Mouse (Mus musculus) liver, embryonic 12.5 days (tissue): Measurements from ENCODE around the gene Strap. TPM values are rescaled to one million over a fixed set of nuclear protein-coding genes. Genes with fewer than 3 reads are reported as not detected.
A peak's percentile ranks its signal among the peaks of the same experiment; 100 is the strongest.
"Not testable (repeated sequence)": the region's sequence is repeated elsewhere in the genome, so short reads cannot be mapped to it uniquely, and the experiment has no call there.

Source experiments
- ATAC-seq: fragments of 200-750 bp; cut with Nextera tagmentation; 2 replicates; pipeline ENCODE4 v1.8.0; 2017; ENCODE audit warnings: moderate number of reproducible peaks, mild to moderate bottlenecking, moderate library complexity
- H3K27ac ChIP-seq: fragments of 300-500 bp; sonication (generic); 2 replicates; pipeline ENCODE4 v1.5.1; 2016; ENCODE audit warnings: mild to moderate bottlenecking
- H3K27me3 ChIP-seq: fragments of 300-500 bp; sonication (generic); replicated peaks from 2 replicates; pipeline ENCODE4 v1.6.1; 2016; ENCODE audit warnings: mild to moderate bottlenecking, moderate library complexity
- H3K36me3 ChIP-seq: fragments of 300-500 bp; sonication (generic); 2 replicates; pipeline ENCODE4 v1.6.1; 2016; ENCODE audit warnings: mild to moderate bottlenecking, moderate library complexity
- H3K4me1 ChIP-seq: fragments of 300-500 bp; sonication (generic); 2 replicates; pipeline ENCODE4 v1.6.1; 2016
- H3K4me2 ChIP-seq: fragments of 300-500 bp; sonication (generic); 2 replicates; pipeline ENCODE4 v1.6.1; 2016; ENCODE audit warnings: mild to moderate bottlenecking, moderate library complexity
- H3K4me3 ChIP-seq: fragments of 300-500 bp; sonication (generic); 2 replicates; pipeline ENCODE4 v1.5.1; 2016; ENCODE audit warnings: mild to moderate bottlenecking, moderate library complexity
- H3K9ac ChIP-seq: fragments of 300-500 bp; sonication (generic); 2 replicates; pipeline ENCODE4 v1.6.1; 2016; ENCODE audit warnings: mild to moderate bottlenecking, moderate library complexity
- H3K9me3 ChIP-seq: fragments of 300-500 bp; sonication (generic); replicated peaks from 2 replicates; pipeline ENCODE4 v1.6.1; 2016; ENCODE audit warnings: mild to moderate bottlenecking, moderate library complexity
- whole genome bisulfite sequencing: fragments of 180-500 bp; shearing (Covaris S2); methylation state at CpG from one replicate; pipeline ENCODE4 v1.1.7; 2016; ENCODE audit not compliant: insufficient replicate concordance; 5-methylcytosine and 5-hydroxymethylcytosine counted together
- polyA plus RNA-seq: library from polyadenylated mRNA; unstranded; fragments of >200 nt; fragmentation: Nextera tagmentation; extraction: Ambion mirVana; gene quantifications from 2 replicates; pipeline ENCODE4 v1.2.1, GENCODE M21; 2016

Gene Strap
- polyA plus RNA-seq, 1 experiment from 2014 or later, result 130 TPM

- Histone ChIP-seq H3K4me2 (peak overlapping the region; percentile 35), H3K9me3 (no peaks in the 10 kb centered on the region), H3K27me3 (no peaks in the 10 kb centered on the region), H3K36me3 (no peaks in the 10 kb centered on the region), H3K9ac (no peak overlapping the region), H3K4me1 (peaks cover 3% of the 10 kb centered on the region; the same call in 1 of the 2 replicates), H3K4me3 (no peak overlapping the region; the same call in 1 of the 2 replicates), H3K27ac (0 out of 2 replicates have a peak overlapping the region, but pooled peaks have one; percentile 30)
- peak; percentile 52; the same call in 1 of the 2 replicates for ATAC-seq
- 44% methylated on average over 25 of the region's 25 CpGs for WGBS
Measured at GRCm38 (mm10) chr6:137704300-137704939, 30.5 kb upstream of the Strap start.

DNA sequence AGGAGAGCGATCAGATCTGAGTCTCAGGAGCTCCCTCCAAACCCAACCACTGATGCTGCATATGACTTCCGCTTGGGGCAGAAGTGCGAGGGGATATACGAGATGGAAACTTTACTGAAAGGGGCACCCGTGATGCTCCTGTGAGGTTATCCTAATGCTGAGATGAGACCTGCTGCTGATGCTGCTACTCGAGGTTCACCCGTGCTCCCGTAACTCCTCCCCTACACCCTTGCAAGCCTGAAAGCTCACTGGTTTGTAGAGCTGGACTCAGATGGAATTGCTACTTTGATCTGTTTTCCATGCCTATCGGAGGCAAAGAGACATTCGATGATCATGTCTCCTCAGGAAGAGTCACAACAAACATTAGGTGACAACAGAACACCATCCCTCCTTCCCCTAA, 28.7 kb upstream of the Strap start:
- H3K27me3 ChIP-seq, result no peaks in the 10 kb centered on the region
- no peaks in the 10 kb centered on the region for H3K9me3 ChIP-seq
- no peak overlapping the region for H3K4me3 ChIP-seq
- H3K4me1 ChIP-seq, result peaks cover 3% of the 10 kb centered on the region; the same call in 1 of the 2 replicates
- H3K27ac ChIP-seq, result no peak overlapping the region
- no peak for ATAC-seq
- no peak overlapping the region for H3K4me2 ChIP-seq
- no peak overlapping the region for H3K9ac ChIP-seq
- 68% methylated on average over 10 of the region's 10 CpGs for WGBS
- H3K36me3 ChIP-seq, result no peaks in the 10 kb centered on the region

DNA sequence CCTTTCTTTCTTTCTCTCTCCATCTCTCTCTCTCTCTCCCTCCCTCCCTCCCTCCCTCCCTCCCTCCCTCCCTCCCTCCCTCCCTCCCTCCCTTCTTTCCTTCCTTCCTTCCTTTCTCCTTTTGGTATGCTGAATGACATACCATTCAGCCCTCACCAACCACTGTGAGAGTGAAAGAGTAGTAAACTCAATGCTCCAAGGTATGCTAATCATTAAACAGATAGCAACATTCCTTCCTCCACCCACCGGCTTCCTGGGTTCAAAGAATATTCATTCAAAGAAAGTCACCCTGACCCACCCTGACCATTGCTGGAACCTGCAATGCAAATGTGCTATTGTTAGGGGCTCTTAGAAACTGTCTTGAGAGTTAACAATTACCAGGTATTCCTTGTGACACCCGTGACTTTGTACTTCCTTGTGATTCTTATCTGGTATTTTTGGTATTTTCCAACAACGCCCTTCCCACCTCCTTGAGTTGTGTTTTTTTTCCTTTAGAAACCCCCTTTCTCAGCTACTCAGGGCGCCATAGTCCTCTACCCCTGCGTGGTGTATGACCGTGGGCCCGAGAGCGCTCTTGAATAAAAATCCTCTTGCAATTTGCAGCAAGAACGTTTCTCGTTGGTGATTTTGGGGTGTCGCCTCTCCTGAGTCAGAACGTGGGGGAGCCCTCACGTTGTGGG, 26.0 kb upstream of the Strap start:
- H3K4me1 ChIP-seq, result peaks cover 14% of the 10 kb centered on the region
- ATAC-seq, result not testable (repeated sequence)
- 74% methylated on average over 13 of the region's 13 CpGs for WGBS

GRCm38 (mm10) chr6:137710179-137711037, 24.5 kb upstream of the Strap start:
- WGBS, result 74% methylated on average over 14 of the region's 14 CpGs
- no peak for ATAC-seq

More for the DNA sequence above, 26.0 kb upstream of the Strap start:
- H3K27me3 ChIP-seq, H3K4me3 ChIP-seq, H3K27ac ChIP-seq, H3K9me3 ChIP-seq, H3K4me2 ChIP-seq, H3K9ac ChIP-seq, H3K36me3 ChIP-seq: not testable (repeated sequence)

GRCm38 (mm10) chr6:137712654-137713309, 22.1 kb upstream of the Strap start:
- H3K9me3 ChIP-seq, result no peaks in the 10 kb centered on the region

More at GRCm38 (mm10) chr6:137710179-137711037, 24.5 kb upstream of the Strap start:
- H3K4me1 ChIP-seq, result peaks cover 15% of the 10 kb centered on the region; the same call in 1 of the 2 replicates
- no peaks in the 10 kb centered on the region for H3K9me3 ChIP-seq
- no peak overlapping the region for H3K27ac ChIP-seq
- H3K4me3 ChIP-seq, result no peak overlapping the region
- no peak overlapping the region for H3K4me2 ChIP-seq
- H3K36me3 ChIP-seq, result no peaks in the 10 kb centered on the region
- H3K27me3 ChIP-seq, result no peaks in the 10 kb centered on the region
- H3K9ac ChIP-seq, result no peak overlapping the region

DNA sequence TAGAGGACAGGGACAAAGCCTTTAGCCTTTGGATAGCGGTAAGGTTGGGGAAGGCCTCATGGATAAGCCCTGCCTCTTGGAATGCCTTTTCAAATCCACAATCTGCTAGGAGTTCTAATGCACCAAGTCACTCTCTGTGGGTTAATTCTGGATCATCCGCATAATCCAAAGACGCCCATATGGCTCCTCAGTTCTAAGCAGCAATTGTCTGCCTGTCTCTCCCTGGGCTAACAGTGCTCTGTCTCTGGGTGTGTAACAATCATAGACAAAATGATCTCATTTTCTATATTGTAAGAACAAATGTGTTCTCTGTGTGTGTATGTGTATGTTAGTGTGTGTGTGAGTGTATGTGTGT, 21.6 kb upstream of the Strap start:
- Histone ChIP-seq H3K4me1 (peaks cover 24% of the 10 kb centered on the region), H3K4me2 (no peak overlapping the region), H3K36me3 (no peaks in the 10 kb centered on the region), H3K4me3 (no peak overlapping the region), H3K9me3 (no peaks in the 10 kb centered on the region), H3K27ac (no peak overlapping the region), H3K9ac (no peak overlapping the region), H3K27me3 (no peaks in the 10 kb centered on the region)
- no peak for ATAC-seq
- 72% methylated on average over 3 of the region's 3 CpGs for WGBS

More at GRCm38 (mm10) chr6:137712654-137713309, 22.1 kb upstream of the Strap start:
- no peaks in the 10 kb centered on the region for H3K27me3 ChIP-seq
- H3K4me1 ChIP-seq, result peaks cover 24% of the 10 kb centered on the region
- H3K27ac ChIP-seq, result no peak overlapping the region
- H3K9ac ChIP-seq, result no peak overlapping the region
- H3K36me3 ChIP-seq, result no peaks in the 10 kb centered on the region
- ATAC-seq, result no peak
- WGBS, result 48% methylated on average over 7 of the region's 7 CpGs
- H3K4me2 ChIP-seq, result no peak overlapping the region
- H3K4me3 ChIP-seq, result no peak overlapping the region

DNA sequence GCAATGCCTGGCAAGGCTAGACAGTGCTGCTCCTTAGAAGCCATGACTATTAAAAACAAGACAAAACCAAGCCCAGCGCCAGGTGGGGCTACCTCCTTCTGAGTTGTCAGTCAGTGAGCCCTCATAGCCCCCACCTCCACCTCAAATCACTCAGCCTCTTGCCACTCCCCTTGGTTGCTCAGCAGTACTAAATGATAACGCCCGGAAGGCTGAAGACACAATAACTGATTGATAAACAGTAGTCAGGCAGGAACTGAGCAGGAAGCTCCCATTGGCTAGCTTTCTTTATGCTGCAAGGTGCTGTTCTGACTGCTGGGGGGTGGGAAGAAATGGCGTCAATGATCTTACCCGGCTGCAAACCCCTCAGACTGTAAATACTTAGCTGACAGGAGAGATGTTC, 18.1 kb upstream of the Strap start:
- Histone ChIP-seq H3K9me3 (no peaks in the 10 kb centered on the region), H3K27ac (no peak overlapping the region), H3K9ac (no peak overlapping the region), H3K4me3 (no peak overlapping the region), H3K27me3 (no peaks in the 10 kb centered on the region; the same call in 1 of the 2 replicates), H3K4me1 (peaks cover 24% of the 10 kb centered on the region), H3K4me2 (no peak overlapping the region), H3K36me3 (no peaks in the 10 kb centered on the region)
- ATAC-seq, result peak; percentile 35; the same call in 1 of the 2 replicates
- WGBS, result 25% methylated on average over 5 of the region's 5 CpGs

- Histone ChIP-seq H3K4me3 (no peak overlapping the region), H3K36me3 (no peaks in the 10 kb centered on the region), H3K4me2 (no peak overlapping the region), H3K4me1 (peaks cover 3% of the 10 kb centered on the region; the same call in 1 of the 2 replicates), H3K9ac (no peak overlapping the region), H3K9me3 (no peaks in the 10 kb centered on the region), H3K27ac (no peak overlapping the region), H3K27me3 (peaks cover 11% of the 10 kb centered on the region; the same call in 1 of the 2 replicates)
- ATAC-seq, result no peak
- 73% methylated on average over 15 of the region's 15 CpGs for WGBS
Measured at GRCm38 (mm10) chr6:137722220-137722931, 12.5 kb upstream of the Strap start.

DNA sequence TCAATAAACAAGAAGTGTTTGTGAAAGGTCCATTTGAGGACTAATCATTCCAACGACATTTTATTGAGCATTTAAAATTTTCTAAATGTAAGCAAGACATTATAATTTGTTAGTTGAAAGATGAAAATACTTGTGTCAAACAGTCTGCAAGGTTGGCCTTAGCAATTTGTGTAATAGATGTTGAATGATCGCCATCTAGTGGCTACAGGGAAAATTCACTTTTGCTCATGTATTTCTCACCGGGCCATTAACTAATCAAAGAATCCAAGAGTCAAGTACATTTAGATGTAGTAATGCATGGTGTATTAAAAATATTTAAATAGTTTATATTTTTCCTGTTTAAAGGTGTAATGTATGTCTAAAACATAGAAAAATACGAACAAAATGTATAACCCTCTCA, 11.0 kb upstream of the Strap start:
- no peaks in the 10 kb centered on the region for H3K4me1 ChIP-seq
- no peak overlapping the region for H3K4me3 ChIP-seq
- 8% methylated on average over 4 of the region's 4 CpGs for WGBS
- no peak for ATAC-seq
- no peaks in the 10 kb centered on the region for H3K9me3 ChIP-seq
- no peak overlapping the region for H3K9ac ChIP-seq
- no peaks in the 10 kb centered on the region for H3K36me3 ChIP-seq
- peaks cover 11% of the 10 kb centered on the region; the same call in 1 of the 2 replicates for H3K27me3 ChIP-seq
- no peak overlapping the region for H3K4me2 ChIP-seq
- H3K27ac ChIP-seq, result no peak overlapping the region

DNA sequence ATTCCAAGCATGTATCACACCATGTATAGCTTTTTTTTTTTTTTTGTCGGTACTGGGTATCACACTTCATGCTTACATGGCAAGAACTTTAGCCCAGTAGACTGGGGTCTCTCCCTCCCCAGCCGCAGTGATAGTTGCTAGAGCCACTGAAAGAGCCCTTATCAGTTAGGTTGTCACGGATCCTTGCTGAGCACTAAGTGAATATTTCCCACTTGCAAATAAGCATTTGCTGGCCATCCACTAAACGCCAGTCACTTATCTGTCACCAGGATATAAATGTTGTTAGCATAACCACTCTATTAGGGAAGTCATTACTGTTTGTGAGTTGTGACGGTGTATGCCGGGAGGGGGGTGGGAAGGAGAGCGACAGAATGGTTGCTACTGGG, 425 bp upstream of the Strap start:
- H3K27me3 ChIP-seq, result peaks cover 10% of the 10 kb centered on the region; the same call in 1 of the 2 replicates

More for the DNA sequence above, 425 bp upstream of the Strap start:
- peak; percentile 39 for ATAC-seq
- Histone ChIP-seq H3K4me3 (peak overlapping the region; percentile 80), H3K4me1 (peaks cover 25% of the 10 kb centered on the region), H3K36me3 (peaks cover 28% of the 10 kb centered on the region), H3K27ac (peak overlapping the region; percentile 87), H3K9ac (peak overlapping the region; percentile 86), H3K4me2 (peak overlapping the region; percentile 87), H3K9me3 (no peaks in the 10 kb centered on the region)
- 2% methylated on average over 7 of the region's 7 CpGs for WGBS
